Mouse (Mus musculus) intestine, embryonic 14.5 days (tissue): Measurements from ENCODE around the gene Ankle2. TPM values are rescaled to one million over a fixed set of nuclear protein-coding genes. Genes with fewer than 3 reads are reported as not detected.

Experiments used
- ATAC-seq: fragments of 200-750 bp; cut with Nextera tagmentation; replicated peaks from 2 replicates; pipeline ENCODE4 v1.8.0; 2017; ENCODE audit warnings: low read depth, moderate number of reproducible peaks, moderate TSS enrichment, moderate library complexity; ENCODE audit not compliant: low FRiP score, low TSS enrichment
- DNase-seq: peaks from one replicate; pipeline ENCODE4 v3.0.0-alpha.2; 2018; ENCODE audit warnings: low spot score
- H3K27ac ChIP-seq: fragments of 300-500 bp; sonication (generic); 2 replicates; pipeline ENCODE4 v1.5.1; 2014; ENCODE audit warnings: low read depth, mild to moderate bottlenecking, control low read depth
- H3K27me3 ChIP-seq: fragments of 300-500 bp; sonication (generic); replicated peaks from 2 replicates; pipeline ENCODE4 v1.6.1; 2014; ENCODE audit warnings: low read length, control low read depth; ENCODE audit not compliant: control insufficient read depth, insufficient read depth
- H3K36me3 ChIP-seq: fragments of 300-500 bp; sonication (generic); 2 replicates; pipeline ENCODE4 v1.6.1; 2014; ENCODE audit warnings: low read length, control low read depth; ENCODE audit not compliant: control insufficient read depth, insufficient read depth
- H3K4me1 ChIP-seq: fragments of 300-500 bp; sonication (generic); replicated peaks from 2 replicates; pipeline ENCODE4 v1.6.1; 2014; ENCODE audit warnings: low read length, control low read depth, mixed read lengths; ENCODE audit not compliant: control insufficient read depth, insufficient read depth
- H3K4me2 ChIP-seq: fragments of 300-500 bp; sonication (generic); 2 replicates; pipeline ENCODE4 v1.6.1; 2014; ENCODE audit warnings: low read length
- H3K4me3 ChIP-seq: fragments of 300-500 bp; sonication (generic); 2 replicates; pipeline ENCODE4 v1.5.1; 2014; ENCODE audit warnings: low read depth, low read length, control low read depth, mixed read lengths
- H3K9ac ChIP-seq: fragments of 300-500 bp; sonication (generic); 2 replicates; pipeline ENCODE4 v1.6.1; 2014; ENCODE audit warnings: mild to moderate bottlenecking, low read length
- H3K9me3 ChIP-seq: fragments of 300-500 bp; sonication (generic); 2 replicates; pipeline ENCODE4 v1.6.1; 2016; ENCODE audit warnings: low read length, control low read depth; ENCODE audit not compliant: control insufficient read depth
- WGBS: fragments of 180-500 bp; shearing (Covaris S2); extraction: QIAGEN DNeasy Blood & Tissue Kit; methylation state at CpG from one replicate; pipeline ENCODE4 v1.1.7; 2014; 5-methylcytosine and 5-hydroxymethylcytosine counted together
- polyA plus RNA-seq: library from polyadenylated mRNA; unstranded; fragments of >200 nt; fragmentation: Nextera tagmentation; extraction: Ambion mirVana; gene quantifications from 2 replicates; pipeline ENCODE4 v1.2.1, GENCODE M21; 2014

Gene Ankle2
- polyA plus RNA-seq, 1 experiment from 2014 or later = 30.6 TPM

- 0 out of 2 replicates have a peak, but pooled peaks have one; percentile 26 for ATAC-seq
- no peak for DNase-seq
- H3K4me1 ChIP-seq = peaks cover 6% of the 10 kb centered on the region
- H3K9me3 ChIP-seq = no peaks in the 10 kb centered on the region
- H3K27ac ChIP-seq = no peak overlapping the region
- no peak overlapping the region for H3K9ac ChIP-seq
- 93% methylated on average over 6 of the region's 6 CpGs for WGBS
- H3K4me2 ChIP-seq = no peak overlapping the region
- no peak overlapping the region for H3K4me3 ChIP-seq
- no peaks in the 10 kb centered on the region for H3K27me3 ChIP-seq
- peaks cover 21% of the 10 kb centered on the region for H3K36me3 ChIP-seq
Measured at GRCm38 (mm10) chr5:110270242-110270641, 39.4 kb downstream of the Ankle2 start.

- no peaks in the 10 kb centered on the region for H3K36me3 ChIP-seq
- no peaks in the 10 kb centered on the region for H3K9me3 ChIP-seq
- DNase-seq = no peak
- no peak overlapping the region for H3K4me2 ChIP-seq
- H3K27ac ChIP-seq = no peak overlapping the region
- no peak for ATAC-seq
- 75% methylated on average over 4 of the region's 4 CpGs for WGBS
- no peaks in the 10 kb centered on the region for H3K27me3 ChIP-seq
- no peak overlapping the region for H3K4me3 ChIP-seq
- no peak overlapping the region for H3K9ac ChIP-seq
- no peaks in the 10 kb centered on the region for H3K4me1 ChIP-seq
Measured at GRCm38 (mm10) chr5:110274147-110274546, 43.3 kb downstream of the Ankle2 start.

- no peak for ATAC-seq
- no peak for DNase-seq
- Histone ChIP-seq H3K9ac (no peak overlapping the region), H3K36me3 (no peaks in the 10 kb centered on the region), H3K27me3 (no peaks in the 10 kb centered on the region), H3K9me3 (no peaks in the 10 kb centered on the region), H3K4me3 (no peak overlapping the region), H3K4me1 (no peaks in the 10 kb centered on the region), H3K27ac (no peak overlapping the region), H3K4me2 (no peak overlapping the region)
- WGBS = 74% methylated on average over 2 of the region's 2 CpGs
Measured at GRCm38 (mm10) chr5:110274846-110275245, 44.0 kb downstream of the Ankle2 start.

- Histone ChIP-seq H3K9me3 (no peaks in the 10 kb centered on the region), H3K36me3 (no peaks in the 10 kb centered on the region), H3K4me3 (no peak overlapping the region), H3K4me2 (no peak overlapping the region), H3K27me3 (no peaks in the 10 kb centered on the region), H3K9ac (no peak overlapping the region), H3K4me1 (no peaks in the 10 kb centered on the region), H3K27ac (no peak overlapping the region)
- ATAC-seq (no peak), DNase-seq (no peak)
- WGBS = 81% methylated on average over 2 of the region's 2 CpGs
Measured at GRCm38 (mm10) chr5:110276391-110276790, 45.6 kb downstream of the Ankle2 start.

- H3K27me3 ChIP-seq = no peaks in the 10 kb centered on the region
- H3K4me3 ChIP-seq = no peak overlapping the region
- no peak overlapping the region for H3K9ac ChIP-seq
- WGBS = 82% methylated on average over 1 of the region's 1 CpGs
- no peaks in the 10 kb centered on the region for H3K9me3 ChIP-seq
- no peaks in the 10 kb centered on the region for H3K36me3 ChIP-seq
- ATAC-seq (no peak; the same call in 1 of the 2 replicates), DNase-seq (no peak)
- no peak overlapping the region for H3K4me2 ChIP-seq
- no peaks in the 10 kb centered on the region for H3K4me1 ChIP-seq
- no peak overlapping the region for H3K27ac ChIP-seq
Measured at GRCm38 (mm10) chr5:110276910-110277309, 46.1 kb downstream of the Ankle2 start.

- DNase-seq (no peak), ATAC-seq (no peak)
- no peaks in the 10 kb centered on the region for H3K36me3 ChIP-seq
- H3K27ac ChIP-seq = no peak overlapping the region
- H3K4me2 ChIP-seq = no peak overlapping the region
- no peak overlapping the region for H3K9ac ChIP-seq
- whole genome bisulfite sequencing = 82% methylated on average over 2 of the region's 2 CpGs
- peaks cover 7% of the 10 kb centered on the region for H3K4me1 ChIP-seq
- no peaks in the 10 kb centered on the region for H3K9me3 ChIP-seq
- H3K27me3 ChIP-seq = peaks cover 15% of the 10 kb centered on the region
- H3K4me3 ChIP-seq = no peak overlapping the region
Measured at GRCm38 (mm10) chr5:110281984-110282383, 51.2 kb downstream of the Ankle2 start.

- ATAC-seq (no peak), DNase-seq (peak; percentile 73)
- H3K27ac ChIP-seq = no peak overlapping the region
- H3K36me3 ChIP-seq = peaks cover 1% of the 10 kb centered on the region; the same call in 1 of the 2 replicates
- H3K4me2 ChIP-seq = peak overlapping the region; percentile 63
- 16% methylated on average over 4 of the region's 4 CpGs for WGBS
- peak overlapping the region; percentile 84; the same call in 1 of the 2 replicates for H3K4me3 ChIP-seq
- H3K9ac ChIP-seq = no peak overlapping the region
- no peaks in the 10 kb centered on the region for H3K9me3 ChIP-seq
- peaks cover 15% of the 10 kb centered on the region for H3K27me3 ChIP-seq
- peaks cover 9% of the 10 kb centered on the region for H3K4me1 ChIP-seq
Measured at GRCm38 (mm10) chr5:110284536-110284935, 53.7 kb downstream of the Ankle2 start.

- peak overlapping the region; percentile 63 for H3K4me2 ChIP-seq
- H3K27ac ChIP-seq = no peak overlapping the region
- no peak overlapping the region for H3K9ac ChIP-seq
- ATAC-seq = no peak
- H3K27me3 ChIP-seq = peaks cover 15% of the 10 kb centered on the region
- H3K4me3 ChIP-seq = peak overlapping the region; percentile 84
- WGBS = 4% methylated on average over 15 of the region's 15 CpGs
- peaks cover 9% of the 10 kb centered on the region for H3K4me1 ChIP-seq
- peaks cover 7% of the 10 kb centered on the region for H3K36me3 ChIP-seq
- peak; percentile 56 for DNase-seq
- H3K9me3 ChIP-seq = no peaks in the 10 kb centered on the region
Measured at GRCm38 (mm10) chr5:110285156-110285555, 54.4 kb downstream of the Ankle2 start.

GRCm38 (mm10) chr5:110285770-110286445 is 55.1 kb downstream of the Ankle2 start, which contains the start of the genes Pxmp2 and Pole:
Pxmp2 (minus strand) TSS chr5:110286186.
Pole (plus strand) TSS chr5:110286306.
- H3K4me2 ChIP-seq = peak within 1 kb of the TSS; percentile 63
- peaks cover 9% of the 10 kb centered on the region for H3K4me1 ChIP-seq
- no peaks in the 10 kb centered on the region for H3K9me3 ChIP-seq
- peaks cover 13% of the 10 kb centered on the region for H3K36me3 ChIP-seq
- H3K27me3 ChIP-seq = peaks cover 15% of the 10 kb centered on the region
- peak within 1 kb of the TSS; percentile 38 for H3K27ac ChIP-seq
- H3K9ac ChIP-seq = peak within 1 kb of the TSS; percentile 82
- H3K4me3 ChIP-seq = peak within 1 kb of the TSS; percentile 84
- WGBS = under 1% methylated on average over 56 of the region's 64 CpGs
- ATAC-seq (peak; percentile 98), DNase-seq (peak; percentile 96)
